Mouse (Mus musculus) spleen, postnatal 4 days (tissue): ENCODE data around the gene Il33.

Experiments used
- DNase-seq, 2 experiments: peaks; one replicate each; pipeline ENCODE4 v3.0.0; 2022; ENCODE audit warnings: low spot score in 2 of 2

Gene Il33

GRCm38 (mm10) chr19:29924638-29925258 lies at the start of gene Il33:
Il33 (plus strand) TSS chr19:29925114.
- DNase-seq: no peak

- DNase-seq: no peak
Measured at GRCm38 (mm10) chr19:29877422-29878291, 47.3 kb upstream of the Il33 start.

- no peak for DNase-seq
Measured at GRCm38 (mm10) chr19:29878896-29879504, 45.9 kb upstream of the Il33 start.

- no peak for DNase-seq
Measured at GRCm38 (mm10) chr19:29880918-29881317, 44.0 kb upstream of the Il33 start.

GRCm38 (mm10) chr19:29882696-29883095 lies 42.2 kb upstream of the Il33 start:
- DNase-seq: no peak

GRCm38 (mm10) chr19:29885548-29885947 lies 39.4 kb upstream of the Il33 start:
- DNase-seq: no peak

GRCm38 (mm10) chr19:29887476-29887875 lies 37.4 kb upstream of the Il33 start:
- no peak for DNase-seq

- no peak for DNase-seq
Measured at GRCm38 (mm10) chr19:29888946-29889345, 36.0 kb upstream of the Il33 start.

GRCm38 (mm10) chr19:29891981-29892380 lies 32.9 kb upstream of the Il33 start:
- no peak for DNase-seq

- no peak for DNase-seq
Measured at GRCm38 (mm10) chr19:29892786-29893185, 32.1 kb upstream of the Il33 start.

GRCm38 (mm10) chr19:29893718-29894273 lies 31.1 kb upstream of the Il33 start:
- no peak for DNase-seq

- no peak for DNase-seq
Measured at GRCm38 (mm10) chr19:29894381-29894780, 30.5 kb upstream of the Il33 start.

GRCm38 (mm10) chr19:29895047-29895446 lies 29.9 kb upstream of the Il33 start:
- no peak for DNase-seq

GRCm38 (mm10) chr19:29900318-29900717 lies 24.6 kb upstream of the Il33 start:
- DNase-seq: no peak

- no peak for DNase-seq
Measured at GRCm38 (mm10) chr19:29902343-29903070, 22.4 kb upstream of the Il33 start.

GRCm38 (mm10) chr19:29905896-29906295 lies 19.0 kb upstream of the Il33 start:
- DNase-seq: no peak

- DNase-seq: no peak
Measured at GRCm38 (mm10) chr19:29909166-29909565, 15.7 kb upstream of the Il33 start.

- no peak for DNase-seq
Measured at GRCm38 (mm10) chr19:29911919-29912318, 13.0 kb upstream of the Il33 start.

- DNase-seq: no peak
Measured at GRCm38 (mm10) chr19:29917421-29917820, 7.5 kb upstream of the Il33 start.

GRCm38 (mm10) chr19:29926101-29926755 lies 1.3 kb downstream of the Il33 start:
- DNase-seq: no peak

GRCm38 (mm10) chr19:29930296-29930695 lies 5.4 kb downstream of the Il33 start:
- no peak for DNase-seq
